Mouse (Mus musculus) myocyte (in vitro differentiated cells): ENCODE data around the gene Gprc5d.

Experiments
- E2F4 ChIP-seq: IDR thresholded peaks from one replicate; pipeline ENCODE4 v1.6.1; 2011; ENCODE audit warnings: mild to moderate bottlenecking, control low read depth, moderate library complexity; ENCODE audit not compliant: insufficient read depth
- MYOG ChIP-seq, 3 experiments: IDR thresholded peaks; one replicate each; pipeline ENCODE4 v1.6.1; 2011; ENCODE audit warnings: control low read depth in 2 of 3, low read depth in 2 of 3, mild to moderate bottlenecking in 2 of 3; ENCODE audit not compliant: insufficient read length in 2 of 3, control insufficient read depth in 1 of 3, insufficient read depth in 1 of 3
- POLR2A ChIP-seq: IDR thresholded peaks from one replicate; pipeline ENCODE4 v1.6.1; 2011; ENCODE audit warnings: low read depth, mild to moderate bottlenecking, control low read depth, moderate library complexity; ENCODE audit not compliant: insufficient read length

DNA sequence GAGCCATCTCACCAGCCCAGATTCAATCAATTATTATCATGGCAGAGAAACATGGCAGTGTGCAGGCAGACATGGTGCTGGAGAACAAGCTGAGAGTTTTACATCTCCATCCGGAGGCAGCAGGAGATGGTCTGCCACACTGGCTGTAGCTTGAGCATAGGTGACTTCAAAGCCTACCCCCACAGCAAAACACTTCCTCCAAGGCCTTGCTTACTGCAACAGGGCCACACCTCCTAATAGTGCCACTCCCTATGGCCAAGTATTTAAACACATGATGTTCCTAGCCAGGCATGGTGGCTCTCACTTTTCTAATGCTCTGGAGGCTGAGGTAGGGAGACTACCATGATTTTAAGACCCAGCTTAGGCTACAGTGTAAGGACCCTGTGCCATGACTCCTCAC, 32.4 kb downstream of the Gprc5d start:
- TF ChIP-seq E2F4 (no peak), POLR2A (no peak), MYOG (IDR thresholded peaks at IDR 0.05; ENCODE audit: control insufficient read depth in 1 of 3, insufficient read depth in 1 of 3, insufficient read length in 2 of 3, low read depth in 2 of 3) (no peak)
